ENCODE assay signal across 9 mouse cellular contexts in genomic region chr9:107908410-107909158, GRCm38 (mm10). TPM values are rescaled to one million over a fixed set of nuclear protein-coding genes. Genes with fewer than 3 reads are reported as not detected.
DNase-seq lines count a peak whose midpoint lies in the region; ATAC-seq lines count a peak whose summit lies in the region.
"Had no signal": no experiment of that assay in that cellular context is flagged by ENCODE, and none has a peak within 500 bp of the region (broad histone marks: within the 10 kb centered on the region; RNA-seq: fewer than 3 reads in every experiment).

No protein-coding gene starts in this region.

- WGBS in kidney, embryonic 14.5 days = 28% methylated on average over 18 of the region's 18 CpGs
- WGBS in embryonic facial prominence, embryonic 14.5 days = 33% methylated on average over 18 of the region's 18 CpGs
- 15% methylated on average over 18 of the region's 18 CpGs for WGBS in large intestine, adult 2 months
- WGBS in neural tube, embryonic 14.5 days = 17% methylated on average over 18 of the region's 18 CpGs

- no peaks in the 10 kb centered on the region for H3K36me3 ChIP-seq in kidney, embryonic 14.5 days (ENCODE audit: control insufficient read depth, insufficient read depth, low read length)
- H3K36me3 ChIP-seq in embryonic facial prominence, embryonic 14.5 days (ENCODE audit: control insufficient read depth, insufficient read depth, low read length) = no peaks in the 10 kb centered on the region
- no peaks in the 10 kb centered on the region for H3K36me3 ChIP-seq in neural tube, embryonic 14.5 days (ENCODE audit: control insufficient read depth, insufficient read depth, low read length)

- H3K4me1 ChIP-seq in kidney, embryonic 14.5 days (ENCODE audit: control insufficient read depth, insufficient read depth, low read length) = peaks cover 34% of the 10 kb centered on the region
- H3K4me1 ChIP-seq in embryonic facial prominence, embryonic 14.5 days (ENCODE audit: control insufficient read depth, insufficient read depth, low read length) = peaks cover 48% of the 10 kb centered on the region
- H3K4me1 ChIP-seq in neural tube, embryonic 14.5 days (ENCODE audit: control insufficient read depth, insufficient read depth, low read length) = 0 out of 2 replicates have a peak, but pooled peaks cover 3% of the 10 kb centered on the region

- H3K9me3 ChIP-seq in kidney, embryonic 14.5 days (ENCODE audit: control insufficient read depth, low read length) = no peaks in the 10 kb centered on the region
- H3K9me3 ChIP-seq in embryonic facial prominence, embryonic 14.5 days (ENCODE audit: control insufficient read depth, low read length) = no peaks in the 10 kb centered on the region
- no peaks in the 10 kb centered on the region for H3K9me3 ChIP-seq in neural tube, embryonic 14.5 days (ENCODE audit: control insufficient read depth, low read length)

- DNase-seq in kidney, adult 11 months = no peak
- DNase-seq in embryonic facial prominence, embryonic 14.5 days (ENCODE audit: low spot score) = no peak
- peak; percentile 90 for DNase-seq in large intestine, adult 2 months (ENCODE audit: low read depth, low spot score)
- DNase-seq in Muller cell, postnatal 12 days (ENCODE audit: inconsistent ontology term) = no peak
- no peak for DNase-seq in cerebellum, postnatal 10 days
- no peak for DNase-seq in layer of hippocampus, adult 11-12 months (ENCODE audit: low spot score)

- H3K27me3 ChIP-seq in kidney, embryonic 14.5 days (ENCODE audit: control insufficient read depth, insufficient read depth, low read length) = no peaks in the 10 kb centered on the region; the same call in 1 of the 2 replicates
- no peaks in the 10 kb centered on the region; the same call in 1 of the 2 replicates for H3K27me3 ChIP-seq in embryonic facial prominence, embryonic 14.5 days (replicated peaks; ENCODE audit: control insufficient read depth, insufficient read depth, low read length)
- H3K27me3 ChIP-seq in neural tube, embryonic 14.5 days (ENCODE audit: control insufficient read depth, insufficient read depth, low read length) = no peaks in the 10 kb centered on the region

- ATAC-seq in kidney, embryonic 14.5 days (ENCODE audit: low FRiP score, low TSS enrichment) = no peak
- ATAC-seq in embryonic facial prominence, embryonic 14.5 days (ENCODE audit: low read depth) = no peak
- no peak for ATAC-seq in neural tube, embryonic 14.5 days (ENCODE audit: low read depth)

- H3K27ac ChIP-seq in kidney, embryonic 14.5 days (ENCODE audit: low read depth, low read length) = no peak overlapping the region
- no peak overlapping the region for H3K27ac ChIP-seq in embryonic facial prominence, embryonic 14.5 days (replicated peaks; ENCODE audit: low read depth, low read length)
- no peak overlapping the region for H3K27ac ChIP-seq in neural tube, embryonic 14.5 days (ENCODE audit: low read depth, low read length)

- H3K4me2 ChIP-seq in kidney, embryonic 14.5 days (replicated peaks; ENCODE audit: low read depth, low read length) = peak overlapping the region; percentile 36
- peak overlapping the region; percentile 82 for H3K4me2 ChIP-seq in embryonic facial prominence, embryonic 14.5 days (ENCODE audit: low read depth, low read length)
- H3K4me2 ChIP-seq in neural tube, embryonic 14.5 days (ENCODE audit: low read depth, low read length) = peak overlapping the region; percentile 16; the same call in 1 of the 2 replicates

- H3K9ac ChIP-seq in kidney, embryonic 14.5 days (ENCODE audit: low read depth, low read length) = peak overlapping the region; percentile 2; the same call in 1 of the 2 replicates
- H3K9ac ChIP-seq in embryonic facial prominence, embryonic 14.5 days (ENCODE audit: low read depth, low read length) = peak overlapping the region; percentile 69
- peak overlapping the region; percentile 28; the same call in 1 of the 2 replicates for H3K9ac ChIP-seq in neural tube, embryonic 14.5 days (replicated peaks; ENCODE audit: low read depth, low read length)

- peak overlapping the region; percentile 41; the same call in 1 of the 2 replicates for H3K4me3 ChIP-seq in kidney, embryonic 14.5 days (ENCODE audit: low read length)
- peak overlapping the region; percentile 46 for H3K4me3 ChIP-seq in embryonic facial prominence, embryonic 14.5 days (ENCODE audit: low read depth, low read length)
- H3K4me3 ChIP-seq in neural tube, embryonic 14.5 days (ENCODE audit: low read depth, low read length) = peak overlapping the region; percentile 9; the same call in 1 of the 2 replicates

RNA-seq across cellular contexts. Expression of gene Mst1r, which starts 1.9 kb away (rescaled TPM):
- polyA plus RNA-seq in kidney, embryonic 14.5 days (2014; fragmentation: Nextera tagmentation; extraction: Ambion mirVana) = 0.39 and 0.80 TPM in 2 replicates
- polyA plus RNA-seq in embryonic facial prominence, embryonic 14.5 days (2014; fragmentation: Nextera tagmentation; extraction: Ambion mirVana) = 2.8 and 3.1 TPM in 2 replicates
- polyA plus RNA-seq in large intestine, adult 2 months (2012; rRNA removed) = 77.1 and 101 TPM in 2 replicates
- polyA plus RNA-seq in neural tube, embryonic 14.5 days (2014; fragmentation: Nextera tagmentation; extraction: Ambion mirVana) = 0.51 and 1.5 TPM in 2 replicates

RNA-seq across cellular contexts. Expression of gene Actl11, which starts 19.7 kb away (rescaled TPM):
- polyA plus RNA-seq in kidney, embryonic 14.5 days (2014; fragmentation: Nextera tagmentation; extraction: Ambion mirVana) = not detected in 2 replicates
- not detected in 2 replicates for polyA plus RNA-seq in embryonic facial prominence, embryonic 14.5 days (2014; fragmentation: Nextera tagmentation; extraction: Ambion mirVana)
- polyA plus RNA-seq in large intestine, adult 2 months (2012; rRNA removed) = not detected in 2 replicates
- polyA plus RNA-seq in neural tube, embryonic 14.5 days (2014; fragmentation: Nextera tagmentation; extraction: Ambion mirVana) = not detected in 2 replicates
- polyA plus RNA-seq: neural tube, embryonic 11.5 days had no signal

RNA-seq across cellular contexts. Expression of gene Mon1a, which starts 20.6 kb away (rescaled TPM):
- polyA plus RNA-seq in kidney, embryonic 14.5 days (2014; fragmentation: Nextera tagmentation; extraction: Ambion mirVana) = 9.9 and 11.5 TPM in 2 replicates
- 11.4 and 11.8 TPM in 2 replicates for polyA plus RNA-seq in embryonic facial prominence, embryonic 14.5 days (2014; fragmentation: Nextera tagmentation; extraction: Ambion mirVana)
- 67.5 and 92.5 TPM in 2 replicates for polyA plus RNA-seq in large intestine, adult 2 months (2012; rRNA removed)
- 21.3 and 23.4 TPM in 2 replicates for polyA plus RNA-seq in neural tube, embryonic 14.5 days (2014; fragmentation: Nextera tagmentation; extraction: Ambion mirVana)

RNA-seq across cellular contexts. Expression of gene Camkv, which starts 26.9 kb away (rescaled TPM):
- 0.77 and 0.79 TPM in 2 replicates for polyA plus RNA-seq in kidney, embryonic 14.5 days (2014; fragmentation: Nextera tagmentation; extraction: Ambion mirVana)
- polyA plus RNA-seq in embryonic facial prominence, embryonic 14.5 days (2014; fragmentation: Nextera tagmentation; extraction: Ambion mirVana) = 2.2 and 2.6 TPM in 2 replicates
- polyA plus RNA-seq in large intestine, adult 2 months (2012; rRNA removed) = 0.02 TPM in 1 of 2 replicates, not detected in the other
- polyA plus RNA-seq in neural tube, embryonic 14.5 days (2014; fragmentation: Nextera tagmentation; extraction: Ambion mirVana) = 12.5 and 20.1 TPM in 2 replicates

RNA-seq across cellular contexts. Expression of gene Rbm6, which starts 35.5 kb away (rescaled TPM):
- polyA plus RNA-seq in kidney, embryonic 14.5 days (2014; fragmentation: Nextera tagmentation; extraction: Ambion mirVana) = 55.9 and 75.1 TPM in 2 replicates
- polyA plus RNA-seq in embryonic facial prominence, embryonic 14.5 days (2014; fragmentation: Nextera tagmentation; extraction: Ambion mirVana) = 52.2 and 61.0 TPM in 2 replicates
- 19.0 and 24.5 TPM in 2 replicates for polyA plus RNA-seq in large intestine, adult 2 months (2012; rRNA removed)
- 87.1 and 96.0 TPM in 2 replicates for polyA plus RNA-seq in neural tube, embryonic 14.5 days (2014; fragmentation: Nextera tagmentation; extraction: Ambion mirVana)

Comparison
In these comparisons a context has a peak if more than half of its experiments do, and no peak if none do; other contexts are left out.
1. H3K4me2 ChIP-seq: peak in every context shown above with its lines; median percentile 82 in embryonic facial prominence, embryonic 14.5 days; 36 in kidney, embryonic 14.5 days; 16 in neural tube, embryonic 14.5 days.
2. H3K9ac ChIP-seq: peak in every context shown above with its lines; median percentile 69 in embryonic facial prominence, embryonic 14.5 days; 28 in neural tube, embryonic 14.5 days; 2 in kidney, embryonic 14.5 days.
3. RNA of gene Mst1r, which starts 1.9 kb away (polyA plus RNA-seq): 77.1 to 101 TPM in large intestine, adult 2 months; 2.8 to 3.1 TPM in embryonic facial prominence, embryonic 14.5 days, 0.39 to 0.80 TPM in kidney, embryonic 14.5 days and 0.51 to 1.5 TPM in neural tube, embryonic 14.5 days; every median in the first group is over 10 times any median in the second.
4. Peak in every context shown above with its lines, with median percentiles within 50 percentile points of each other: H3K4me3 ChIP-seq.